ENCODE assay signal across 28 mouse cellular contexts in genomic region chr2:7319760-7320159, GRCm38 (mm10).
DNase-seq lines count a peak whose midpoint lies in the region; ATAC-seq and TF ChIP-seq lines count a peak whose summit lies in the region.
"Had no signal": no experiment of that assay in that cellular context is flagged by ENCODE, and none has a peak within 500 bp of the region (broad histone marks: within the 10 kb centered on the region; RNA-seq: fewer than 3 reads in every experiment).

No protein-coding gene starts in this region.

- TF ChIP-seq CTCF in hindbrain, postnatal 0 days (IDR thresholded peaks at IDR 0.05; ENCODE audit: low read depth): no peak
- no peak for TF ChIP-seq CTCF in midbrain, postnatal 0 days (IDR thresholded peaks at IDR 0.05)

- H3K36me3 ChIP-seq in hindbrain, embryonic 12.5 days: no peaks in the 10 kb centered on the region
- no peaks in the 10 kb centered on the region for H3K36me3 ChIP-seq in hindbrain, postnatal 0 days (ENCODE audit: insufficient read depth, low read length)
- H3K36me3 ChIP-seq in midbrain, postnatal 0 days (ENCODE audit: insufficient read depth, low read length): no peaks in the 10 kb centered on the region
- H3K36me3 ChIP-seq in midbrain, embryonic 10.5 days: no peaks in the 10 kb centered on the region
- H3K36me3 ChIP-seq in forebrain, embryonic 15.5 days: no peaks in the 10 kb centered on the region
- no peaks in the 10 kb centered on the region for H3K36me3 ChIP-seq in intestine, embryonic 16.5 days (ENCODE audit: control insufficient read depth, insufficient read depth, low read length)
- H3K36me3 ChIP-seq: G1E; hindbrain, embryonic 15.5 days; intestine, embryonic 15.5 days; limb, embryonic 13.5 days; liver, embryonic 12.5 days had no signal

- peak; percentile 63 for ATAC-seq in hindbrain, embryonic 12.5 days (ENCODE audit: low FRiP score)
- no peak for ATAC-seq in hindbrain, postnatal 0 days
- no peak for ATAC-seq in midbrain, postnatal 0 days (ENCODE audit: low FRiP score)
- peak; percentile 69; the same call in 1 of the 2 replicates for ATAC-seq in forebrain, embryonic 15.5 days (replicated peaks)
- ATAC-seq in intestine, embryonic 16.5 days: no peak
- ATAC-seq: intestine, embryonic 15.5 days; liver, embryonic 12.5 days had no signal

- no peak overlapping the region for H3K4me2 ChIP-seq in hindbrain, embryonic 12.5 days (replicated peaks)
- no peak overlapping the region for H3K4me2 ChIP-seq in hindbrain, postnatal 0 days (ENCODE audit: low read depth, low read length)
- H3K4me2 ChIP-seq in midbrain, postnatal 0 days (ENCODE audit: low read depth, low read length, poor library complexity, severe bottlenecking): no peak overlapping the region
- no peak overlapping the region for H3K4me2 ChIP-seq in forebrain, embryonic 15.5 days (replicated peaks)
- H3K4me2 ChIP-seq in intestine, embryonic 16.5 days (ENCODE audit: low read depth, low read length): no peak overlapping the region
- H3K4me2 ChIP-seq: heart, embryonic 11.5 days; hindbrain, embryonic 15.5 days; intestine, embryonic 15.5 days; limb, embryonic 13.5 days; liver, embryonic 12.5 days had no signal

- H3K4me1 ChIP-seq in hindbrain, embryonic 12.5 days: 0 out of 2 replicates have a peak, but pooled peaks cover under 1% of the 10 kb centered on the region
- H3K4me1 ChIP-seq in hindbrain, postnatal 0 days (ENCODE audit: insufficient read depth, low read length): no peaks in the 10 kb centered on the region
- H3K4me1 ChIP-seq in midbrain, postnatal 0 days (ENCODE audit: insufficient read depth, low read length): no peaks in the 10 kb centered on the region
- H3K4me1 ChIP-seq in midbrain, embryonic 10.5 days: peaks cover 20% of the 10 kb centered on the region
- H3K4me1 ChIP-seq in forebrain, embryonic 15.5 days: peaks cover 8% of the 10 kb centered on the region
- H3K4me1 ChIP-seq in intestine, embryonic 16.5 days (ENCODE audit: control insufficient read depth, insufficient read depth, low read length): no peaks in the 10 kb centered on the region
- H3K4me1 ChIP-seq: intestine, embryonic 15.5 days; limb, embryonic 13.5 days; liver, embryonic 12.5 days had no signal

- H3K27me3 ChIP-seq in hindbrain, embryonic 12.5 days: no peaks in the 10 kb centered on the region
- no peaks in the 10 kb centered on the region for H3K27me3 ChIP-seq in hindbrain, postnatal 0 days (ENCODE audit: insufficient read depth, low read length)
- no peaks in the 10 kb centered on the region for H3K27me3 ChIP-seq in midbrain, postnatal 0 days (ENCODE audit: insufficient read depth, low read length)
- no peaks in the 10 kb centered on the region for H3K27me3 ChIP-seq in midbrain, embryonic 10.5 days (ENCODE audit: low read depth, poor library complexity, severe bottlenecking)
- no peaks in the 10 kb centered on the region for H3K27me3 ChIP-seq in forebrain, embryonic 15.5 days
- H3K27me3 ChIP-seq in intestine, embryonic 16.5 days (replicated peaks; ENCODE audit: control insufficient read depth, insufficient read depth, low read length): no peaks in the 10 kb centered on the region
- H3K27me3 ChIP-seq: CH12.LX; hindbrain, embryonic 15.5 days; intestine, embryonic 15.5 days; limb, embryonic 13.5 days; liver, embryonic 12.5 days had no signal

- no peak for DNase-seq in hindbrain, postnatal 0 days (ENCODE audit: low spot score)
- peak; percentile 19 for DNase-seq in midbrain, postnatal 0 days (ENCODE audit: low spot score)
- DNase-seq in midbrain, embryonic 10.5 days (ENCODE audit: low spot score): no peak
- peak; percentile 47 for DNase-seq in embryo, embryonic 10.5 days (ENCODE audit: low spot score)
- DNase-seq in spleen, postnatal 36 days (ENCODE audit: low spot score in 2 of 2): no peak
- DNase-seq: adrenal gland, adult 2 months; B cell, adult 2 months; cerebellum, adult 11-12 months; cerebellum, postnatal 10 days; gastrocnemius, postnatal 10 days; heart, adult 11 months; heart, postnatal 10 days; kidney, adult 9 months; kidney, postnatal 14 days; lung, adult 18-20 months; lung, postnatal 10 days; right cerebral cortex, postnatal 25 days; spleen, adult 18-20 months had no signal

- H3K9me3 ChIP-seq in hindbrain, embryonic 12.5 days (replicated peaks): no peaks in the 10 kb centered on the region
- no peaks in the 10 kb centered on the region for H3K9me3 ChIP-seq in hindbrain, postnatal 0 days (ENCODE audit: low read length)
- H3K9me3 ChIP-seq in midbrain, postnatal 0 days (ENCODE audit: low read length): no peaks in the 10 kb centered on the region
- H3K9me3 ChIP-seq in midbrain, embryonic 10.5 days (replicated peaks): no peaks in the 10 kb centered on the region
- H3K9me3 ChIP-seq in forebrain, embryonic 15.5 days: no peaks in the 10 kb centered on the region
- H3K9me3 ChIP-seq in intestine, embryonic 16.5 days (ENCODE audit: control insufficient read depth, low read length): no peaks in the 10 kb centered on the region
- H3K9me3 ChIP-seq: G1E; hindbrain, embryonic 15.5 days; intestine, embryonic 15.5 days; limb, embryonic 13.5 days; liver, embryonic 12.5 days had no signal

- no peak overlapping the region for H3K27ac ChIP-seq in hindbrain, embryonic 12.5 days
- H3K27ac ChIP-seq in hindbrain, postnatal 0 days: no peak overlapping the region
- H3K27ac ChIP-seq in midbrain, postnatal 0 days (ENCODE audit: low read depth, low read length): no peak overlapping the region
- no peak overlapping the region for H3K27ac ChIP-seq in midbrain, embryonic 10.5 days (replicated peaks)
- H3K27ac ChIP-seq in forebrain, embryonic 15.5 days (replicated peaks): no peak overlapping the region; the same call in 1 of the 2 replicates
- H3K27ac ChIP-seq in intestine, embryonic 16.5 days (ENCODE audit: low read length): no peak overlapping the region
- H3K27ac ChIP-seq: hindbrain, embryonic 15.5 days; intestine, embryonic 15.5 days; limb, embryonic 13.5 days; liver, embryonic 12.5 days had no signal

- WGBS in hindbrain, embryonic 12.5 days: 31% methylated on average over 3 of the region's 3 CpGs
- WGBS in hindbrain, postnatal 0 days: 41% methylated on average over 3 of the region's 3 CpGs
- 46% methylated on average over 3 of the region's 3 CpGs for WGBS in midbrain, postnatal 0 days
- WGBS in midbrain, embryonic 10.5 days: 57% methylated on average over 3 of the region's 3 CpGs
- 14% methylated on average over 3 of the region's 3 CpGs for WGBS in forebrain, embryonic 15.5 days
- 80% methylated on average over 3 of the region's 3 CpGs for WGBS in intestine, embryonic 16.5 days

- H3K4me3 ChIP-seq in hindbrain, embryonic 12.5 days: no peak overlapping the region
- no peak overlapping the region for H3K4me3 ChIP-seq in hindbrain, postnatal 0 days (ENCODE audit: low read length)
- no peak overlapping the region for H3K4me3 ChIP-seq in midbrain, postnatal 0 days (ENCODE audit: low read depth, low read length)
- H3K4me3 ChIP-seq in midbrain, embryonic 10.5 days: no peak overlapping the region
- H3K4me3 ChIP-seq in forebrain, embryonic 15.5 days: no peak overlapping the region
- H3K4me3 ChIP-seq in intestine, embryonic 16.5 days (ENCODE audit: low read length): no peak overlapping the region
- H3K4me3 ChIP-seq: hindbrain, embryonic 15.5 days; intestine, embryonic 15.5 days; limb, embryonic 13.5 days; liver, embryonic 12.5 days had no signal

- no peak overlapping the region for H3K9ac ChIP-seq in hindbrain, embryonic 12.5 days
- H3K9ac ChIP-seq in hindbrain, postnatal 0 days (replicated peaks; ENCODE audit: low read length): no peak overlapping the region
- no peak overlapping the region for H3K9ac ChIP-seq in midbrain, postnatal 0 days (replicated peaks; ENCODE audit: low read length, poor library complexity, severe bottlenecking)
- H3K9ac ChIP-seq in forebrain, embryonic 15.5 days (replicated peaks): no peak overlapping the region
- H3K9ac ChIP-seq in intestine, embryonic 16.5 days (ENCODE audit: low read depth, low read length): no peak overlapping the region
- H3K9ac ChIP-seq: hindbrain, embryonic 15.5 days; intestine, embryonic 15.5 days; limb, embryonic 13.5 days; liver, embryonic 12.5 days had no signal

Comparison
In these comparisons a context has a peak if more than half of its experiments do, and no peak if none do; other contexts are left out.
1. ATAC-seq: peak in hindbrain, embryonic 12.5 days (single experiment) and forebrain, embryonic 15.5 days (single experiment); none in hindbrain, postnatal 0 days (single experiment), midbrain, postnatal 0 days (single experiment) and intestine, embryonic 16.5 days (single experiment).
2. DNase-seq: peak in midbrain, postnatal 0 days (single experiment) and embryo, embryonic 10.5 days (single experiment); none in hindbrain, postnatal 0 days (single experiment), midbrain, embryonic 10.5 days (single experiment) and spleen, postnatal 36 days (0 of 2).